Mouse (Mus musculus): ENCODE data around the gene Spata5. TPM values are rescaled to one million over a fixed set of nuclear protein-coding genes. Genes with fewer than 3 reads are reported as not detected.
A peak's percentile ranks its signal among the peaks of the same experiment; 100 is the strongest.
"Not testable (repeated sequence)": the region's sequence is repeated elsewhere in the genome, so short reads cannot be mapped to it uniquely, and the experiment has no call there.

Spata5 gene
- polyA plus RNA-seq, 1 experiment from 2014 or later: 29.8 TPM

DNA sequence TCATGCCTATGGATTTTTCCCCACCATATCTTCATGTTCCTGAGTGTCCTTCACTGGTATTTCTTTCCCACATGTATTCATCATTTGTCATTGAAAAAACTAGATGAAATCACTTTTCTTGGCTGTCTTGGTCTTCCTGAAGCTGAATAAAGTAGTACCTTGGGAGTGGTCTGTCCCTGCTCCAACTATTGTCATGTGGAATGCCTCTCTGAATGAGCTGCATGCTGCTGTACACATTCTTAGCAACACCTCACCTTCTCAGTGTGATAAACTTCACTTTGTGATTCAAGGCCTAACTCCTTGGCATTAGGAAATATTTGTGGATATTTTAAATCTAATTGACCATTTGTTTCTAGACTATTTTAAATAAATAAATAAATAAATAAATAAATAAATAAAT lies 98.9 kb downstream of the Spata5 start:
- Histone ChIP-seq H3K27me3 (ENCODE audit: control insufficient read depth, insufficient read depth, low read depth, low read length) (no peaks in the 10 kb centered on the region), H3K4me1 (replicated peaks; ENCODE audit: control insufficient read depth, insufficient read depth, low read length) (0 out of 2 replicates have a peak, but pooled peaks cover 3% of the 10 kb centered on the region), H3K9me3 (ENCODE audit: control insufficient read depth, low read length) (no peaks in the 10 kb centered on the region), H3K4me3 (ENCODE audit: low read length) (no peak overlapping the region), H3K9ac (ENCODE audit: low read length) (no peak overlapping the region), H3K36me3 (ENCODE audit: control insufficient read depth, insufficient read depth, low read length) (no peaks in the 10 kb centered on the region), H3K27ac (ENCODE audit: low read length) (no peak overlapping the region), H3K4me2 (ENCODE audit: low read depth, low read length) (no peak overlapping the region)
- ATAC-seq (ENCODE audit: low read depth): no peak

DNA sequence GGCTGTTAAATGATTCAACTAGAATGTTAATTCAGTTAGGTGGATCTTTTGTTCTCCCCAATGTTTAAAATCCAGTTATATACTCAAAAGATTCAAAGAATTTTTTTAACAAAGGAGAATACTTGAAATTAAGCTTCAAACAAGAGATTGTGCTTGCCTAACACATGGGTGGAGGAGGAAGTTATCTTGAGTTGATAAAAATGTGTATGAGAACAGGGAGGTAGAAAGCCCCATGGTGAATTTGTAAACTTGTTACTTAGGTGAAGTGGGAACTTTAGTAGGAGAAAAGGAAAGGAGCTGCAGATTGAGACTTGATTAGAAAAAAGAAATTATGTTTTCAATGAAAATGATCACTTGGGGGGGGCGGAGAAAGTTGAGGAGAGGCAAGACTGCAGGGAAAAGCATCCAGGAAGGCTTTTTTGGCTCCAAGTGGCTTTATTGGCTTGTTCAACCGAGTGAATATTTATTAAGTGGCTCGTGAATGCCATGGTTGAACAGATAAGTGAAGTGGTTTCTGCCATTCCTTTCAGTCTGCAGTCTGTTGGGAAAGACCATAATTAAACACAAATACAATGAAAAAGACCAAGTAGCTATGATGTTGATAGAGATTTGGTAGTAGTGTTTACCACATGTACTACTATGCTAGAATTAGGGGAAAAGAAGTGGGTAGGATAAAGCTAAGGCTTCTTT lies 100.8 kb downstream of the Spata5 start:
- no peak overlapping the region for H3K9ac ChIP-seq (ENCODE audit: low read length)
- WGBS: 58% methylated on average over 3 of the region's 3 CpGs
- no peaks in the 10 kb centered on the region for H3K27me3 ChIP-seq (ENCODE audit: control insufficient read depth, insufficient read depth, low read depth, low read length)
- no peaks in the 10 kb centered on the region for H3K9me3 ChIP-seq (ENCODE audit: control insufficient read depth, low read length)
- H3K27ac ChIP-seq (ENCODE audit: low read length): peak overlapping the region; percentile 43
- H3K36me3 ChIP-seq (ENCODE audit: control insufficient read depth, insufficient read depth, low read length): no peaks in the 10 kb centered on the region
- no peak overlapping the region for H3K4me3 ChIP-seq (ENCODE audit: low read length)
- no peak overlapping the region for H3K4me2 ChIP-seq (ENCODE audit: low read depth, low read length)
- peak; percentile 28; the same call in 1 of the 2 replicates for ATAC-seq (ENCODE audit: low read depth)
- 0 out of 2 replicates have a peak, but pooled peaks cover 3% of the 10 kb centered on the region for H3K4me1 ChIP-seq (replicated peaks; ENCODE audit: control insufficient read depth, insufficient read depth, low read length)

DNA sequence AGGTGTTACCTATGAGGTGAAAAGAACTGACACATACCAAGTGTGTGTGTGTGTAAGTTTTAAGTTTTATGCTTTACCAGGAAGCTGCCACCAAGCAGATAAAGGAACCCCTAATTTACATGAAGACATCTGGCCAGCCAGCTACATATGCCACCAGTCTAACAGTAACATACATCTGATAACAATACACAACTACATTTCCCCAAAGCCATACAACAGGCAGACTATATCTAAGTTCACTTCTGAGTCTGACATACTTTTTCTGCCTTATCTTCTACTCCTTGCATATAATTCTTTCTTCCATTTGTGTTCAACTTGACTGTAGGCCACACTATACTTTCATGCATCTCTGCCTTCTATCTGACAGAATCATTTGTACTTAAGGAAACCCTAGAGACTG lies 112.4 kb downstream of the Spata5 start:
- Histone ChIP-seq H3K36me3 (ENCODE audit: control insufficient read depth, insufficient read depth, low read length) (no peaks in the 10 kb centered on the region), H3K4me2 (ENCODE audit: low read depth, low read length) (no peak overlapping the region), H3K9ac (ENCODE audit: low read length) (no peak overlapping the region), H3K4me3 (ENCODE audit: low read length) (no peak overlapping the region), H3K27me3 (ENCODE audit: control insufficient read depth, insufficient read depth, low read depth, low read length) (no peaks in the 10 kb centered on the region), H3K4me1 (replicated peaks; ENCODE audit: control insufficient read depth, insufficient read depth, low read length) (no peaks in the 10 kb centered on the region), H3K27ac (ENCODE audit: low read length) (no peak overlapping the region), H3K9me3 (ENCODE audit: control insufficient read depth, low read length) (no peaks in the 10 kb centered on the region; the same call in 1 of the 2 replicates)
- no peak for ATAC-seq (ENCODE audit: low read depth)

DNA sequence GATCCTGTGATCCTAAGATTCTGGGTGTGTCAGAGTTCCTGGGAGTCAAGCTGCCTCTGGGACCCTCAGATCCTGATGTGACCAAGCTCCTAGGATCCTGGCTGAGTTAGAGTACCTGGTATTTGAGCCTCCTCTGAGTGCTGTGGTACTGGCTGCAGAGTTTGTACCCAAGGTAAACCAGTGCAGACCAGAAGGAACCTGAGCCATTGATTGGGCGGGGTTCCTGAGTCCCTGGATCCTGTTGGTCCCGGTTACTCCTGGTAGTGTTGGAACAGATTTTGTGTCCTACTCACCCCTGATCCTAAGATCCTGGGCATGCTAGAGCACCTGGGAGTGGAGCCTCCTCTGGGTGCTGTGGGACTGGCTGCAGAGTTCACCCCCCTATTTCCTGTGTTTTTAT lies 121.0 kb downstream of the Spata5 start:
- ATAC-seq (ENCODE audit: low read depth); H3K36me3 ChIP-seq (ENCODE audit: control insufficient read depth, insufficient read depth, low read length); H3K4me3 ChIP-seq (ENCODE audit: low read length); H3K27ac ChIP-seq (ENCODE audit: low read length); H3K27me3 ChIP-seq (ENCODE audit: control insufficient read depth, insufficient read depth, low read depth, low read length); H3K4me1 ChIP-seq (replicated peaks; ENCODE audit: control insufficient read depth, insufficient read depth, low read length); H3K4me2 ChIP-seq (ENCODE audit: low read depth, low read length); H3K9ac ChIP-seq (ENCODE audit: low read length); H3K9me3 ChIP-seq (ENCODE audit: control insufficient read depth, low read length): not testable (repeated sequence)
- 97% methylated on average over 2 of the region's 2 CpGs for WGBS

DNA sequence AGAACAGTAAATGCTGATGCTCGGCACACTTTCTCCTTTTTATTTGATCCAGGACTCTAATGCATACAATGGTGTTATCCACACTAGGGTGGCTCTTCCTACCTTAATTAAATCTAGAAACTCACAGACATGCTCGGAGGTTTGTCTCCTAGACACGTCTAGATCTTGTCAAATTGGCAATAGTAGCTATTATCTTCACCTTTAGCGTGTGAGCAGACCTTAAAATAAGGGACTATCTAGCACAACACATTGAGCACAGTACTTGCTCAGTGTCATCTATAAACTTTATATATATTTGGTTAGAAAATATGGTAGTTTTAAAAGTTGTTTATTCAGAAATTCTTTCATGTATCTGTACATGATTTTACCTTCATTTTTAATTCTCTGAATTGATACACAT lies 126.7 kb downstream of the Spata5 start:
- Histone ChIP-seq H3K9ac (ENCODE audit: low read length) (no peak overlapping the region), H3K27ac (ENCODE audit: low read length) (no peak overlapping the region), H3K9me3 (ENCODE audit: control insufficient read depth, low read length) (no peaks in the 10 kb centered on the region), H3K4me3 (ENCODE audit: low read length) (no peak overlapping the region), H3K4me1 (replicated peaks; ENCODE audit: control insufficient read depth, insufficient read depth, low read length) (no peaks in the 10 kb centered on the region), H3K27me3 (ENCODE audit: control insufficient read depth, insufficient read depth, low read depth, low read length) (no peaks in the 10 kb centered on the region), H3K36me3 (ENCODE audit: control insufficient read depth, insufficient read depth, low read length) (no peaks in the 10 kb centered on the region), H3K4me2 (ENCODE audit: low read depth, low read length) (no peak overlapping the region)
- WGBS: 91% methylated on average over 4 of the region's 4 CpGs
- ATAC-seq (ENCODE audit: low read depth): no peak

DNA sequence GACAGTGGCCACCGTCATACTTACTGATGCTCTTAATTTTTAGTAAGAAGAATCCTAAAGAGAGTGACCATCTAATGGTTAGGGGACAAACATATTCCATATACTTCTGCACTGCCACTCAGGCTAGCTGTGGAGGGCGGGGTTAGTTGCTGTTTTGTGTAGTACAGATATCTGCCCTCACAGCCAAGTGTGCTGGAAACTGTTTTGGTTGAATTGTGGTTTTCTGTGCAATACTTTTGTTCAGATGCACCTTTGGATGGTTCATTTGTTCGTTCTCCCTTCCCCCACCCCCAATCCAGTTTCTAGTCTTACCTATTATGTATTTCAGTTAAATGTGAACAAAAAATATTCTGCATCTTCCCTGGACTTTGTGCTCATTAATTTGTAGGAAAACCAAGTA lies 130.5 kb downstream of the Spata5 start:
- Histone ChIP-seq H3K9me3 (ENCODE audit: control insufficient read depth, low read length) (no peaks in the 10 kb centered on the region), H3K4me1 (replicated peaks; ENCODE audit: control insufficient read depth, insufficient read depth, low read length) (no peaks in the 10 kb centered on the region), H3K9ac (ENCODE audit: low read length) (no peak overlapping the region), H3K27ac (ENCODE audit: low read length) (no peak overlapping the region), H3K36me3 (ENCODE audit: control insufficient read depth, insufficient read depth, low read length) (no peaks in the 10 kb centered on the region), H3K4me3 (ENCODE audit: low read length) (no peak overlapping the region), H3K27me3 (ENCODE audit: control insufficient read depth, insufficient read depth, low read depth, low read length) (no peaks in the 10 kb centered on the region), H3K4me2 (ENCODE audit: low read depth, low read length) (no peak overlapping the region)
- ATAC-seq (ENCODE audit: low read depth): no peak
- WGBS: 87% methylated on average over 3 of the region's 3 CpGs

DNA sequence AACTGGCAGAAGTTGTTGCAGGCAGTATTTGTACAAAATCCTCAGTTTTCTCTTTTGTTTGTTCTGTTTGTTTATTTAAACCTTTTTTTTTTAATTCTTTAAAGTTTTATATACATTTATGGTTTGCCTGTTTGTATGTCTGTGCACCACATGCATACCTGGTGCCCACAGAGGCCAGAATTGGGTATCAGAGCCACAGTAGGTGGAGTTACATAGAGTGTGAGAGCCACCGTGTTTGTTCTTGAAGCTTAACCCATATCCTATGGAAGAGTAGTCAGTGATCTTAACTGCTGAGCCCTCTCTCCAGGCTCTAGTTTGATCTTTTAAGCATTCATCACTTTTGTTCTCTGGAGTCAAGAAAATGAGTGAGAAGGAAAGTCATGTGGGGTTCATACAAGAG lies 130.9 kb downstream of the Spata5 start:
- Histone ChIP-seq H3K4me2 (ENCODE audit: low read depth, low read length) (no peak overlapping the region), H3K4me1 (replicated peaks; ENCODE audit: control insufficient read depth, insufficient read depth, low read length) (no peaks in the 10 kb centered on the region), H3K9me3 (ENCODE audit: control insufficient read depth, low read length) (no peaks in the 10 kb centered on the region), H3K9ac (ENCODE audit: low read length) (no peak overlapping the region), H3K36me3 (ENCODE audit: control insufficient read depth, insufficient read depth, low read length) (no peaks in the 10 kb centered on the region), H3K27ac (ENCODE audit: low read length) (no peak overlapping the region), H3K4me3 (ENCODE audit: low read length) (no peak overlapping the region), H3K27me3 (ENCODE audit: control insufficient read depth, insufficient read depth, low read depth, low read length) (no peaks in the 10 kb centered on the region)
- no peak for ATAC-seq (ENCODE audit: low read depth)
- 58% methylated on average over 1 of the region's 1 CpGs for WGBS

DNA sequence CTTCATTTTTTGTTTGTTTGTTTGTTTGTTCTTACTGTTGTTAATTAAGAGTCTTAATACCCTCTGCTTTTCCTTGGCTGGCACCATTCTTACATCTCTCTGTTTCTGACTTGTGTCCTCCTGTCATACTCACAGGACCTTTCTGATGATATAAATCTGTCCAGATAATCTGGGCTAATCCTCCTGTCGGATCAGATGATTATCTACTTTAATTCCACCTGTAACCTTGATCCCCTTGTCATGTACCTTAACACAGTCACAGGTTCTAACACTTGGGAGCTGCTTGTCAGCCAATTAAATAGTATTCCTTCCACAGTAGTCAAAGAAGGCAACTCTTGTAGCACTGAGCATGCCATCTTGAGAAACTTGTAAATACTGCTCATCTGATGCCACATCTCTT lies 131.8 kb downstream of the Spata5 start:
- no peak overlapping the region for H3K9ac ChIP-seq (ENCODE audit: low read length)
- H3K27me3 ChIP-seq (ENCODE audit: control insufficient read depth, insufficient read depth, low read depth, low read length): no peaks in the 10 kb centered on the region
- H3K4me2 ChIP-seq (ENCODE audit: low read depth, low read length): no peak overlapping the region
- H3K36me3 ChIP-seq (ENCODE audit: control insufficient read depth, insufficient read depth, low read length): no peaks in the 10 kb centered on the region
- no peak for ATAC-seq (ENCODE audit: low read depth)
- peaks cover 7% of the 10 kb centered on the region for H3K4me1 ChIP-seq (replicated peaks; ENCODE audit: control insufficient read depth, insufficient read depth, low read length)
- no peak overlapping the region for H3K4me3 ChIP-seq (ENCODE audit: low read length)
- WGBS: 83% methylated on average over 1 of the region's 1 CpGs
- no peaks in the 10 kb centered on the region for H3K9me3 ChIP-seq (ENCODE audit: control insufficient read depth, low read length)
- H3K27ac ChIP-seq (ENCODE audit: low read length): no peak overlapping the region

DNA sequence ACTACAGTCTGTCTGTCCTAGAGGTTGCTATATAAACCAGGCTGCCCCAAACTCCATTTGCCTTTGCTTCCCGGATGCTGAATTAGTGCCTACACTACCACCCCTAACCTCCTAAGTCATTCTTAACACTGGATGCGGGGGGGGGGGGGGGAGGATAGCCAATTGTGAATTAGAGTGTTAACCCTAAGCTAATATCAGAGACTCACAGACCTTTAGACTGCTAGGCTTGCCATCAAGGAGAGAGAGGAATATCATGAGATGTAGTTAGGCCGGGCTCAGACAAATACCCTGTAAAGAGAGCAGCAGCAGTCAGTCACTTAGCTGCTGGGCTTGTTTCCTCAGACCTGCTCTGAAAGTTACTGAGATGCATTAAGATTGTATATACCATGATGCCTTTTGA lies 132.5 kb downstream of the Spata5 start:
- 86% methylated on average over 3 of the region's 3 CpGs for WGBS
- H3K9ac ChIP-seq (ENCODE audit: low read length): no peak overlapping the region
- ATAC-seq (ENCODE audit: low read depth): no peak
- no peaks in the 10 kb centered on the region for H3K27me3 ChIP-seq (ENCODE audit: control insufficient read depth, insufficient read depth, low read depth, low read length)
- H3K4me1 ChIP-seq (replicated peaks; ENCODE audit: control insufficient read depth, insufficient read depth, low read length): peaks cover 10% of the 10 kb centered on the region
- H3K36me3 ChIP-seq (ENCODE audit: control insufficient read depth, insufficient read depth, low read length): no peaks in the 10 kb centered on the region
- no peaks in the 10 kb centered on the region for H3K9me3 ChIP-seq (ENCODE audit: control insufficient read depth, low read length)
- no peak overlapping the region for H3K27ac ChIP-seq (ENCODE audit: low read length)
- H3K4me2 ChIP-seq (ENCODE audit: low read depth, low read length): no peak overlapping the region
- H3K4me3 ChIP-seq (ENCODE audit: low read length): no peak overlapping the region

Data from lung, embryonic 16.5 days (tissue).